Mouse (Mus musculus) cortical plate, adult 2 months (tissue): ENCODE data around the gene Ptbp1. TPM values are rescaled to one million over a fixed set of nuclear protein-coding genes. Genes with fewer than 3 reads are reported as not detected.
A peak's percentile ranks its signal among the peaks of the same experiment; 100 is the strongest.

Source experiments
- H3K27ac ChIP-seq: fragments of 200-500 bp; 2 replicates; pipeline ENCODE4 v1.5.1; 2012; ENCODE audit warnings: low read length, control low read depth, inconsistent platforms; ENCODE audit not compliant: insufficient read depth
- H3K4me1 ChIP-seq: fragments of 200-500 bp; 2 replicates; pipeline ENCODE4 v1.6.1; 2011; ENCODE audit warnings: low read length; ENCODE audit not compliant: control insufficient read depth, insufficient read depth
- H3K4me3 ChIP-seq: fragments of 200-500 bp; 2 replicates; pipeline ENCODE4 v1.5.1; 2011; ENCODE audit warnings: mild to moderate bottlenecking, low read length, control low read depth; ENCODE audit not compliant: insufficient read depth
- CTCF ChIP-seq: fragments of 200-500 bp; IDR thresholded peaks from 2 replicates; pipeline ENCODE4 v1.5.1; 2011; ENCODE audit warnings: mild to moderate bottlenecking, control low read depth, low read length; ENCODE audit not compliant: insufficient read depth; ENCODE audit errors: extremely low read depth
- POLR2A ChIP-seq: fragments of 200-500 bp; IDR thresholded peaks from 2 replicates; pipeline ENCODE4 v1.6.1; 2011; ENCODE audit warnings: mild to moderate bottlenecking, low read length, control low read depth; ENCODE audit not compliant: insufficient read depth; ENCODE audit errors: extremely low read depth
- polyA plus RNA-seq: library from polyadenylated mRNA; depleted of rRNA; stranded (reverse); fragments of >200 nt; gene quantifications from 2 replicates; pipeline ENCODE4 v1.2.3, GENCODE M21; 2012

The Ptbp1 gene
- polyA plus RNA-seq, 1 experiment: 54.1 TPM

GRCm38 (mm10) chr10:79832786-79833181, 21.4 kb upstream of the Ptbp1 start:
- no peak for TF ChIP-seq POLR2A
- TF ChIP-seq CTCF: no peak
- H3K27ac ChIP-seq: no peak overlapping the region
- no peaks in the 10 kb centered on the region for H3K4me1 ChIP-seq
- H3K4me3 ChIP-seq: no peak overlapping the region

GRCm38 (mm10) chr10:79834769-79835398, 19.3 kb upstream of the Ptbp1 start:
- no peak for TF ChIP-seq POLR2A
- TF ChIP-seq CTCF: peak; percentile 93
- no peak overlapping the region for H3K27ac ChIP-seq
- H3K4me3 ChIP-seq: no peak overlapping the region
- H3K4me1 ChIP-seq: no peaks in the 10 kb centered on the region

GRCm38 (mm10) chr10:79836918-79837317, 17.3 kb upstream of the Ptbp1 start:
- Histone ChIP-seq H3K4me1 (no peaks in the 10 kb centered on the region), H3K4me3 (no peak overlapping the region), H3K27ac (no peak overlapping the region)
- TF ChIP-seq CTCF (0 out of 2 replicates have a peak, but pooled peaks have one; percentile 7), POLR2A (no peak)

- no peaks in the 10 kb centered on the region for H3K4me1 ChIP-seq
- no peak overlapping the region for H3K27ac ChIP-seq
- H3K4me3 ChIP-seq: no peak overlapping the region
- TF ChIP-seq POLR2A (no peak), CTCF (no peak)
These were observed 16.1 kb upstream of the Ptbp1 start for GRCm38 (mm10) chr10:79838151-79838550.

- Histone ChIP-seq H3K27ac (peak overlapping the region; percentile 2), H3K4me1 (no peaks in the 10 kb centered on the region), H3K4me3 (peak overlapping the region; percentile 23; the same call in 1 of the 2 replicates)
- no peak for TF ChIP-seq POLR2A
- no peak for TF ChIP-seq CTCF
These were observed 14.1 kb upstream of the Ptbp1 start for GRCm38 (mm10) chr10:79840091-79840490.

GRCm38 (mm10) chr10:79840644-79841551, 13.3 kb upstream of the Ptbp1 start:
- TF ChIP-seq POLR2A: peak; percentile 81
- no peak for TF ChIP-seq CTCF
- peak overlapping the region; percentile 55 for H3K27ac ChIP-seq
- H3K4me3 ChIP-seq: peak overlapping the region; percentile 23
- H3K4me1 ChIP-seq: no peaks in the 10 kb centered on the region

- no peaks in the 10 kb centered on the region for H3K4me1 ChIP-seq
- H3K4me3 ChIP-seq: no peak overlapping the region
- TF ChIP-seq POLR2A (no peak), CTCF (no peak)
- no peak overlapping the region for H3K27ac ChIP-seq
These were observed 11.9 kb upstream of the Ptbp1 start for GRCm38 (mm10) chr10:79842322-79842721.

GRCm38 (mm10) chr10:79843476-79843875, 10.8 kb upstream of the Ptbp1 start:
- no peaks in the 10 kb centered on the region for H3K4me1 ChIP-seq
- no peak overlapping the region for H3K27ac ChIP-seq
- no peak overlapping the region for H3K4me3 ChIP-seq
- TF ChIP-seq POLR2A (no peak), CTCF (no peak)

GRCm38 (mm10) chr10:79846553-79846952, 7.7 kb upstream of the Ptbp1 start:
- Histone ChIP-seq H3K27ac (no peak overlapping the region), H3K4me1 (no peaks in the 10 kb centered on the region; the same call in 1 of the 2 replicates), H3K4me3 (no peak overlapping the region)
- TF ChIP-seq CTCF (no peak), POLR2A (no peak)
